Mouse (Mus musculus) heart, embryonic 14.5 days (tissue): Measurements from ENCODE around the gene Phf21b. TPM values are rescaled to one million over a fixed set of nuclear protein-coding genes. Genes with fewer than 3 reads are reported as not detected.

Experiments used
- ATAC-seq: fragments of 200-750 bp; cut with Nextera tagmentation; 2 replicates; pipeline ENCODE4 v1.8.0; 2017; ENCODE audit warnings: low read depth, moderate TSS enrichment; ENCODE audit not compliant: insufficient number of reproducible peaks, insufficient read depth, low FRiP score
- H3K27ac ChIP-seq, 2 experiments: fragments of 200-500 bp in 1 of 2; fragments of 300-500 bp in 1 of 2; sonication (generic) in 1 of 2; replicated peaks in 1 of 2; 2 replicates each; pipeline ENCODE4 v1.5.1; 2012 to 2014; ENCODE audit warnings: low read depth in 2 of 2, low read length in 2 of 2, control low read depth in 1 of 2, mild to moderate bottlenecking in 1 of 2, mixed read lengths in 1 of 2; ENCODE audit not compliant: control insufficient read depth in 1 of 2, insufficient read depth in 1 of 2
- H3K27me3 ChIP-seq: fragments of 300-500 bp; sonication (generic); 2 replicates; pipeline ENCODE4 v1.6.1; 2014; ENCODE audit warnings: mild to moderate bottlenecking, low read length, control low read depth; ENCODE audit not compliant: control insufficient read depth, insufficient read depth
- H3K36me3 ChIP-seq: fragments of 300-500 bp; sonication (generic); 2 replicates; pipeline ENCODE4 v1.6.1; 2014; ENCODE audit warnings: mild to moderate bottlenecking, control low read depth, low read length, mixed read lengths; ENCODE audit not compliant: control insufficient read depth, insufficient read depth
- H3K4me1 ChIP-seq, 2 experiments: fragments of 200-500 bp in 1 of 2; fragments of 300-500 bp in 1 of 2; sonication (generic) in 1 of 2; 2 replicates each; pipeline ENCODE4 v1.6.1; 2012 to 2014; ENCODE audit warnings: low read length in 2 of 2, control low read depth in 1 of 2, mixed read lengths in 1 of 2; ENCODE audit not compliant: control insufficient read depth in 2 of 2, insufficient read depth in 2 of 2
- H3K4me2 ChIP-seq: fragments of 300-500 bp; sonication (generic); 2 replicates; pipeline ENCODE4 v1.6.1; 2014; ENCODE audit warnings: mild to moderate bottlenecking, low read length
- H3K4me3 ChIP-seq, 2 experiments: fragments of 200-500 bp in 1 of 2; fragments of 300-500 bp in 1 of 2; sonication (generic) in 1 of 2; 2 replicates each; pipeline ENCODE4 v1.5.1; 2012 to 2014; ENCODE audit warnings: low read length in 2 of 2, mild to moderate bottlenecking in 2 of 2, control low read depth in 1 of 2, low read depth in 1 of 2, moderate library complexity in 1 of 2; ENCODE audit not compliant: control insufficient read depth in 1 of 2, insufficient read depth in 1 of 2
- H3K9ac ChIP-seq: fragments of 300-500 bp; sonication (generic); 2 replicates; pipeline ENCODE4 v1.6.1; 2014; ENCODE audit warnings: mild to moderate bottlenecking, low read length
- H3K9me3 ChIP-seq: fragments of 300-500 bp; sonication (generic); 2 replicates; pipeline ENCODE4 v1.6.1; 2016; ENCODE audit warnings: low read length, control low read depth; ENCODE audit not compliant: control insufficient read depth
- WGBS: fragments of 180-500 bp; shearing (Covaris S2); extraction: QIAGEN DNeasy Blood & Tissue Kit; methylation state at CpG from one replicate; pipeline ENCODE4 v1.1.7; 2014; 5-methylcytosine and 5-hydroxymethylcytosine counted together
- polyA plus RNA-seq: library from polyadenylated mRNA; unstranded; fragments of >200 nt; fragmentation: Nextera tagmentation; extraction: Ambion mirVana; gene quantifications from 2 replicates; pipeline ENCODE4 v1.2.1, GENCODE M21; 2014

Gene Phf21b
- polyA plus RNA-seq, 1 experiment from 2014 or later, result 0.46 TPM

DNA sequence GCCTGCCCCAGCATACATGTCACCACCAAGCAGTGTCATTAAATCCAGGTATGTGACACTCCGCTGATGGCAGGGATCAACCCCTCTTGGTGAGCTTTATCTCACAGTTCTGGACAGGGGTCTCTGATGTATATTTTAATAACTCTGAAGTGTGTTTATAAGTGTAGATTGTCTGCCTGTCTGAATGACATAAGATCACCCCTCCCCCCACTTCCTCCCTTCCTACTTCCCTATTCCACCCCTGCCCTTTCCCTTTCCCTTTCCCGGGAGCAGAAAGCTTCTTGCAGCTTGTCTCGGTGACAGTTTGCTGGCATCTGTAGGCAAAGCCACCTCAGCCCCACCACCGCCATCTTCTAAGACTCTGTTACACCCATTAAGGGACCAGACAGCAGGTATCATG, 11.0 kb downstream of the Phf21b start:
- ATAC-seq, result no peak
- Histone ChIP-seq H3K9me3 (no peaks in the 10 kb centered on the region), H3K4me1 (peaks cover 4 to 8% of the 10 kb centered on the region in 2 experiments), H3K27ac (no peak overlapping the region), H3K4me2 (no peak overlapping the region), H3K36me3 (no peaks in the 10 kb centered on the region), H3K27me3 (no peaks in the 10 kb centered on the region), H3K4me3 (no peak overlapping the region), H3K9ac (no peak overlapping the region)
- WGBS, result 68% methylated on average over 4 of the region's 4 CpGs

DNA sequence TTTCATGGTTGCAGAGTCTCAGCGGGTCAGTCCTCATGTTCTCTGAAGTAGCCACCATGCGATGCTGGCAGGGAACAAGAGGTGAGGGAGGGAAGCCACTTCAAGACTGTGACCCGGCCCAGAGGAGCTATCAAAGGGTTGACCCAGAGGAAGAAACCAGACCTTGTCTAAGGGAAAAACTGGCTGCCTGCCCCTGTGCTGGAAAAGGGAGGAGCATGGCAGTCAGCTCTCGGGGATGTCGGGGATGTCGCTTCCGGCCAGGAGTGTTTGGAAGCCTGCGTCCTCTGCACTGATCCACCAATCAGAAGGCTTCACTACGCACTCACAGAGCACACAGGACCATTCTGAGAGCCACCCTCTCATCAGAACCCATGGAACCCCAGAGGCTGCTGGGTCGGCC, 12.8 kb downstream of the Phf21b start:
- Histone ChIP-seq H3K4me3 (no peak overlapping the region), H3K9me3 (no peaks in the 10 kb centered on the region), H3K9ac (no peak overlapping the region), H3K36me3 (no peaks in the 10 kb centered on the region), H3K27ac (no peak overlapping the region), H3K4me2 (no peak overlapping the region), H3K4me1 (peaks cover 4 to 8% of the 10 kb centered on the region in 2 experiments), H3K27me3 (no peaks in the 10 kb centered on the region)
- ATAC-seq, result no peak
- 66% methylated on average over 10 of the region's 10 CpGs for WGBS

DNA sequence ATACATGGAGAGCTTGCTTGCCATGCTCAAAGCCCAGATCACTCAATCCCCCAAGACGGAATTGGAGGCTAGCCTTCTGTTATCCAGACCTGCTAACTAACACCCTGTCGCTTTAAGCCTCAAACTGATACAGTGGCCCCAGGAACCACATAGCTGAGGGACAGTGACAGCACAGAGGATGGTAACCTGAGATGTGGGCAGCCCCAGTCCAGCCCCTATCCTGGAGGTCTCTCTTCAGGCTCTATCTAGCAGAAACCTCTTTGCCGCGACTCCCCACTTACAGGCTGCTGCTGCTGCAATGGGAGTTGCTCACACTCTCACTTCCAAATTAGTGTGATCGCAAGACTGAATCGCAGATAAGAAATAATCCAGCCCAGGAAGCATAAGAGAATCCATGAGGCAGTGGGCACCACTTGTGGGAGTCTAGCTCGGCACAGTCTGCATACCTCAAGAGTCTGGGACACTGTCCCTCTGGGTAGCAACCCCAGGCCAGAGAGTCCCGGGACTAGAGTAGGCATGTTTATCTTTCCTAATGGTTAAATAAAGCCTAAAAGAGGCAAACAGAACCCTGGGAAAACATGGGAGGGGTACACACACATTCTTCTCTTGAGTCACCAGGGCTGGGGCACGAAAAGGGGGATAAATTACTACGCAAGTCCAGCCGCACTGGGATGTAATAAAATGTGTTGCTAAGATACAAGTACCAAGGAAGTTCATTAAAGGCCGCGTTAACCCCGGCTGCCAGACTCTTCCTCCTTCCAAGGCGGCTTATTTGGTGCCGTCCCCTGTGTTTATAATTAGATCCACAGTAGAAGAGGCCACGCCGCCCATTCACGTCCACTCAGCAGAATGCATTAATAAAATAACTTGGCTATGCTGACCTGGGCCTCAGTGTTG, 13.7 kb downstream of the Phf21b start:
- Histone ChIP-seq H3K36me3 (no peaks in the 10 kb centered on the region), H3K27ac (no peak overlapping the region), H3K27me3 (no peaks in the 10 kb centered on the region), H3K4me1 (peaks cover 4 to 8% of the 10 kb centered on the region in 2 experiments), H3K4me3 (no peak overlapping the region), H3K4me2 (no peak overlapping the region), H3K9me3 (no peaks in the 10 kb centered on the region), H3K9ac (no peak overlapping the region)
- WGBS, result 31% methylated on average over 19 of the region's 19 CpGs
- no peak for ATAC-seq

GRCm38 (mm10) chr15:84840560-84840959, 15.3 kb downstream of the Phf21b start:
- peaks cover 4 to 8% of the 10 kb centered on the region in 2 experiments for H3K4me1 ChIP-seq
- no peaks in the 10 kb centered on the region for H3K36me3 ChIP-seq
- H3K9ac ChIP-seq, result no peak overlapping the region
- H3K9me3 ChIP-seq, result no peaks in the 10 kb centered on the region
- no peaks in the 10 kb centered on the region for H3K27me3 ChIP-seq
- WGBS, result 69% methylated on average over 3 of the region's 3 CpGs
- ATAC-seq, result no peak
- no peak overlapping the region for H3K27ac ChIP-seq
- H3K4me3 ChIP-seq, result no peak overlapping the region
- H3K4me2 ChIP-seq, result no peak overlapping the region

- H3K27ac ChIP-seq, result no peak overlapping the region
- H3K4me1 ChIP-seq, result peaks cover 4 to 8% of the 10 kb centered on the region in 2 experiments
- no peak overlapping the region for H3K9ac ChIP-seq
- no peaks in the 10 kb centered on the region for H3K27me3 ChIP-seq
- ATAC-seq, result no peak
- WGBS, result 73% methylated on average over 3 of the region's 3 CpGs
- H3K9me3 ChIP-seq, result no peaks in the 10 kb centered on the region
- no peak overlapping the region for H3K4me2 ChIP-seq
- H3K4me3 ChIP-seq, result no peak overlapping the region
- no peaks in the 10 kb centered on the region for H3K36me3 ChIP-seq
These were observed 16.3 kb downstream of the Phf21b start for GRCm38 (mm10) chr15:84839521-84839920.

DNA sequence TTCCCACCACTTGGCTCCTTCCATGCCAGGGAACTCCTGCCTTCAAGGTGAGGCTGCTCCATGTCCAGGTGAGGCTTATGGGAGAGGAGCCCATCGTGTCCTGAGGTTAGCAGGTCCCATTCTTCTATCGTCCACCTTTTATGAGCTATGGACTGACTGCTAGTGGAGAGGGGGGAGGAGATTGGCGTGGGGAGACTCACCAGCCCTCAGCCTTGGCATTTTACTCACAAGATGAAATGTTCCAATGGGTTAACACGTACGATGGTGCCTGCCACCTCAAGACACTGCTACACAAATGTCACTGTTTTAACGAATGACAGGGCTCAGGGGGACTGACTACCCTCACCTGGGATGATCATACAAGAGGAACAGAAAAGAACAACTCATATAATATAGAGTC, 18.0 kb downstream of the Phf21b start:
- 78% methylated on average over 6 of the region's 6 CpGs for WGBS
- no peak for ATAC-seq
- H3K9me3 ChIP-seq, result no peaks in the 10 kb centered on the region
- no peak overlapping the region for H3K4me2 ChIP-seq
- H3K4me1 ChIP-seq, result peaks cover 2 to 8% of the 10 kb centered on the region in 2 experiments
- H3K27me3 ChIP-seq, result no peaks in the 10 kb centered on the region
- H3K27ac ChIP-seq, result no peak overlapping the region
- no peak overlapping the region for H3K4me3 ChIP-seq
- no peaks in the 10 kb centered on the region for H3K36me3 ChIP-seq
- no peak overlapping the region for H3K9ac ChIP-seq

- H3K4me2 ChIP-seq, result no peak overlapping the region
- no peak overlapping the region for H3K4me3 ChIP-seq
- no peaks in the 10 kb centered on the region for H3K27me3 ChIP-seq
- peak; percentile 51; the same call in 1 of the 2 replicates for ATAC-seq
- 4% methylated on average over 15 of the region's 15 CpGs for WGBS
- H3K9ac ChIP-seq, result no peak overlapping the region
- no peak overlapping the region for H3K27ac ChIP-seq
- H3K36me3 ChIP-seq, result no peaks in the 10 kb centered on the region
- no peaks in the 10 kb centered on the region for H3K4me1 ChIP-seq
- no peaks in the 10 kb centered on the region for H3K9me3 ChIP-seq
These were observed 26.4 kb downstream of the Phf21b start for GRCm38 (mm10) chr15:84829416-84829815.
